Mouse (Mus musculus) hindbrain, embryonic 15.5 days (tissue): Measurements from ENCODE around the gene Gm44805. TPM values are rescaled to one million over a fixed set of nuclear protein-coding genes. Genes with fewer than 3 reads are reported as not detected.

Experiments
- ATAC-seq: fragments of 200-750 bp; cut with Nextera tagmentation; 2 replicates; pipeline ENCODE4 v1.8.0; 2017; ENCODE audit warnings: low read depth, moderate number of reproducible peaks, moderate TSS enrichment; ENCODE audit not compliant: low FRiP score
- H3K27ac ChIP-seq: fragments of 300-500 bp; sonication (generic); replicated peaks from 2 replicates; pipeline ENCODE4 v1.5.1; 2015; ENCODE audit warnings: mild to moderate bottlenecking, inconsistent platforms
- H3K27me3 ChIP-seq: fragments of 300-500 bp; sonication (generic); 2 replicates; pipeline ENCODE4 v1.6.1; 2015; ENCODE audit warnings: control low read depth, inconsistent platforms
- H3K36me3 ChIP-seq: fragments of 300-500 bp; sonication (generic); 2 replicates; pipeline ENCODE4 v1.6.1; 2015; ENCODE audit warnings: control low read depth, inconsistent platforms
- H3K4me1 ChIP-seq: fragments of 300-500 bp; sonication (generic); replicated peaks from 2 replicates; pipeline ENCODE4 v1.6.1; 2015; ENCODE audit warnings: control low read depth, inconsistent platforms
- H3K4me2 ChIP-seq: fragments of 300-500 bp; sonication (generic); 2 replicates; pipeline ENCODE4 v1.6.1; 2015; ENCODE audit warnings: moderate library complexity, mild to moderate bottlenecking, inconsistent platforms
- H3K4me3 ChIP-seq: fragments of 300-500 bp; sonication (generic); 2 replicates; pipeline ENCODE4 v1.5.1; 2015; ENCODE audit warnings: mild to moderate bottlenecking, inconsistent platforms
- H3K9ac ChIP-seq: fragments of 300-500 bp; sonication (generic); 2 replicates; pipeline ENCODE4 v1.6.1; 2015; ENCODE audit warnings: inconsistent platforms
- H3K9me3 ChIP-seq: fragments of 300-500 bp; sonication (generic); 2 replicates; pipeline ENCODE4 v1.6.1; 2016; ENCODE audit warnings: control low read depth, inconsistent platforms
- WGBS: fragments of 180-500 bp; shearing (Covaris S2); methylation state at CpG from one replicate; pipeline ENCODE4 v1.1.7; 2015; 5-methylcytosine and 5-hydroxymethylcytosine counted together
- polyA plus RNA-seq: library from polyadenylated mRNA; unstranded; fragments of >200 nt; fragmentation: Nextera tagmentation; extraction: Ambion mirVana; gene quantifications from 2 replicates; pipeline ENCODE4 v1.2.1, GENCODE M21; 2015

The Gm44805 gene
- polyA plus RNA-seq, 1 experiment from 2014 or later, result not detected

DNA sequence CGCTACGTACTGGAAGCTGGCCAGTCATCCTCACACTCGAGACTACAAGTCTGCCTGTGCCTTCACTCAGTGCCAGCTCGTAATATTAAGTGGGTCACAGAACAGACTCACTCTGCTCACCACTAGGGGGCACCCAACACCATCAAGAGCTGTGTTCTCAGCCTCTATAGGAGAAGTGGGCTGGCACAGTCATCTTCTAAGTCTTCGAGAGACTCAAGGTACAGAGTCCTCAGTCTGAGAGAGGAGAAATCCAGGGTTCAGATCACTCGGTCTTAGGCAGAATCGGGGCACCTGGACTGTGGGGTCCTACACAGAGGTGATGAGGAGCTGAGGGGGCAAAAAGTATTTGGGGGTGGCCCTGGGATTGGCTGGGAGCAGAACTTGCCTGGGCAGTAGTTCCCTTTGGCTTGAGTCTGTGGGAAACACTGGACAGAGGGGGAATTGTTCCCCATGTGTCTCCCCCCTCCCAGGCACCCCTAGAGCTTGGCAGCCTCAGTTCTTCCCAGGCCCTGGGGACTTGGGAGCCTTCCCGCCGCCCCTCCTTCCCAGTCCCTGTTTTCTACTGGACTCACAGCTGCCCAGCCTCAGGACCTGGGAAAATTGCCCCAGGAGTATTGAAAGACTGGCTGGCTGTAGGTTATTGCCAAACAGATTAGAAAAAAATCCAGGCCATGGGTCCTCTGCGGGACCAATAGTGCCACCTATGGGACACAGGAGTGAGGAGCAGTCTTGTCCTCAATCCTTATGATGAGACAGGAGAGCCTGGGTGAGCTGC is 12.1 kb downstream of the Gm44805 start:
- Histone ChIP-seq H3K27me3 (no peaks in the 10 kb centered on the region), H3K9ac (no peak overlapping the region), H3K4me1 (peaks cover 14% of the 10 kb centered on the region), H3K27ac (peak overlapping the region; percentile 80), H3K9me3 (no peaks in the 10 kb centered on the region), H3K4me3 (no peak overlapping the region), H3K4me2 (peak overlapping the region; percentile 26), H3K36me3 (no peaks in the 10 kb centered on the region)
- WGBS, result 11% methylated on average over 10 of the region's 10 CpGs
- ATAC-seq, result peak; percentile 69

DNA sequence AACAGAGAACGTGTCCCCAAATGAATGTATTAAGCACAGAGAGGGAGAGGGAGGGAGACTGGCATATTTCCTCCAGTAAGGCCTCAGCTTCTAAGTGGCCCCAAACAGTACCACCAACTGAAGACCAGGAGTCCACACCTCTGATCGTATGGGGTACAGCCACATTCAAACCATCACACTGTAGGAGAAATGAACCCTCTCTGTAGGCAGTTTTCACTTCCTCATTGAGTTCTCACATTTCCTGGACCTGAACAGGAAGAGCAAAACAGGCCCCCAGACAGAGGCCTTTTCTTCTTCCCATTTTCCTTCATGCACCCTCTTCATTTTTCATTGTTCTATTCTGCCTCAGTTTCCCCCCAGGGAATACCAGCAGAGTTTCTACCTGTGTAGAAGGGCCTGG is 13.8 kb downstream of the Gm44805 start:
- Histone ChIP-seq H3K27me3 (no peaks in the 10 kb centered on the region), H3K4me3 (no peak overlapping the region), H3K27ac (no peak overlapping the region; the same call in 1 of the 2 replicates), H3K9ac (no peak overlapping the region), H3K9me3 (no peaks in the 10 kb centered on the region), H3K4me2 (no peak overlapping the region), H3K36me3 (no peaks in the 10 kb centered on the region), H3K4me1 (peaks cover 29% of the 10 kb centered on the region)
- WGBS, result 82% methylated on average over 2 of the region's 2 CpGs
- ATAC-seq, result no peak

DNA sequence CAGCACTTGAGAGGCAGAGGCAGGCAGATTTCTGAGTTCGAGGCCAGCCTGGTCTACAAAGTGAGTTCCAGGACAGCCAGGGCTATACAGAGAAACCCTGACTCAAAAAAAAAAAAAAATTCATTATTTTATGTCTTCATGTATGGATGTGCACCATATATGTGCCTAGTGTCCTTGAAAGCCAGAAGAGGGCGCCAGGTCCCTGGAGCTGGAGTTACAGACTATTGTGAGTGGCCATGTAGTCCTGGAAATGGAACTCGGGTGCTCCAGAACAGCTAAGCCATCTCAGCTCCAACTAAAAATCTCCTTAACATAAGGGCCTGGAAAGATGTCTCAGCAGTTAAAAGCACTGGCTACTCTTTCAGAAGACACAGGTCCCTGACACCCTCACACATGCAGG is 14.5 kb downstream of the Gm44805 start:
- no peaks in the 10 kb centered on the region for H3K27me3 ChIP-seq
- ATAC-seq, result no peak
- H3K4me1 ChIP-seq, result peaks cover 33% of the 10 kb centered on the region
- no peaks in the 10 kb centered on the region for H3K9me3 ChIP-seq
- H3K4me3 ChIP-seq, result no peak overlapping the region
- 67% methylated on average over 3 of the region's 3 CpGs for WGBS
- no peaks in the 10 kb centered on the region for H3K36me3 ChIP-seq
- no peak overlapping the region for H3K27ac ChIP-seq
- H3K4me2 ChIP-seq, result no peak overlapping the region
- H3K9ac ChIP-seq, result no peak overlapping the region

DNA sequence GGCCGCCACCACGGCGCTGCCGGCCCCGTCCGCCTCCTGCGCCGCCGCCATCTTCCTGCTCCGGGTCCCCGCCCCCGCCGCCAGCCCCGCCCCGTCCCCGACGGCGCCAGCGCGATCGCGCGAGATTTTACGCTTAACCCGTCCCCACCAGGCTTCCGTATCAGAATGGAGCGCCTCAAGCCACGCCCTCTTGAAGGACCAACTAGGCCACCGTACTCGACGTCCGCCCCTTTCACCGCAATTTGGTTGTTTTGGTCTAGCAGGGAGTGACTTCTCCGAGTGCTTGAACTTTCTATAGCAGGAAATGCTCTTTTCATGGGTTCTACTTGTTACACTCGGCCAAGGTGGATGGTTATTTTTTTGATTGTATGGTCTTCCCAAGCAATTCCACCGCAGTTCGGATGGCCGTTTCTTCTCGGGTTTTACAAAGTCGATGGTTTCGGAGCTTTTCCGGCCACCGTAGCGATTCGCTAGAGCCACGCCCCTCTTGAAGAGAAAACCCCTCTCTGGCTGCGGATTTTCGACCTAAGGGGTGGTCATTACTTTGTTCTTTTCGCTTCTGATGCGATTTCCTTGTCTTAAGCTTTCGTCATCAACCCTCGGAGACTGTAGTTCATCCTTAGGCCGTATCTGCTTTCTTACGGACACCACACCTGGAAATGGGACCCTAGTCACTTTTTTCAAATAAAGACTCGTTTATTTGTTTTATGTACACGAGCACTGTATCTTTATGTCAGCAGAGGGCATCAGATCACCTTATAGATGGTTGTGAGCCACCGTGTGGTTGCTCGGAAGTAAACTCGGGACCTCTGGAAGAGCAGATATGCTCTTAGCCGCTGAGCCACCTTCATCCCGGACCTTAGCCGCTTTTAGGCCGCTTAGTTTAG is 16.0 kb downstream of the Gm44805 start, which contains the start of gene Clptm1:
Gene Clptm1 (minus strand): TSS at position 79 of the 887 bp plus-strand sequence.
- WGBS, result under 1% methylated on average over 63 of the region's 63 CpGs
- peak; percentile 85 for ATAC-seq
- Histone ChIP-seq H3K9me3 (no peaks in the 10 kb centered on the region), H3K27ac (peak within 1 kb of the TSS; percentile 91), H3K4me1 (peaks cover 33% of the 10 kb centered on the region), H3K4me2 (peak within 1 kb of the TSS; percentile 85), H3K9ac (peak within 1 kb of the TSS; percentile 94), H3K4me3 (peak within 1 kb of the TSS; percentile 80), H3K27me3 (no peaks in the 10 kb centered on the region), H3K36me3 (no peaks in the 10 kb centered on the region)

DNA sequence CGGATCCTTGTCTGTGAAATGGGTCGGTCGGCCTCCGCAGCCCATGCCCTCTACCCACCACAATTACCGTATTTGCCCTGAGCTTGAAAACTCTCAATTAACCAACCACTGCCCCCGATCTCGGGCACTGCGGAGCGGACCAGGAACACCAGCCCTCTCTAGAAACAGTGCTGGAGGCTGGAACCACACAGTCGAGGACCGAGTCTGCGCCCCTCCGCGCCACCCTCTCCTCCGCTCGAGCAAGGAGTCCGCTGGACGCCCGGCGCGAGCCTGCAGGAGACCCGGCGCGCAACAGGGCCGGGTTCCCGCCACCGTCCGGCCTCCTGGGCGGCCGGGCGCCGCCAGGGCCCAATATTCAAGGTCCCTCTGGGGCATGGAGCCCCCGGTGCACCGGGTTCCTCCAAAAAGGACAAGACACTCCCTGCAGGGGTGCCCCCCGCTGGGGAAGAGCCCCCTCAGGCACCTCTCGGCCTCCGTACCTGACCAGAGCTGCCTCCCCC is 16.7 kb downstream of the Gm44805 start:
- peak overlapping the region; percentile 94 for H3K9ac ChIP-seq
- H3K27me3 ChIP-seq, result no peaks in the 10 kb centered on the region
- H3K9me3 ChIP-seq, result no peaks in the 10 kb centered on the region
- H3K4me1 ChIP-seq, result peaks cover 33% of the 10 kb centered on the region
- WGBS, result 0% methylated on average over 36 of the region's 37 CpGs
- H3K27ac ChIP-seq, result peak overlapping the region; percentile 77
- peak overlapping the region; percentile 85 for H3K4me2 ChIP-seq
- H3K36me3 ChIP-seq, result no peaks in the 10 kb centered on the region
- peak overlapping the region; percentile 80 for H3K4me3 ChIP-seq
- ATAC-seq, result peak; percentile 53

DNA sequence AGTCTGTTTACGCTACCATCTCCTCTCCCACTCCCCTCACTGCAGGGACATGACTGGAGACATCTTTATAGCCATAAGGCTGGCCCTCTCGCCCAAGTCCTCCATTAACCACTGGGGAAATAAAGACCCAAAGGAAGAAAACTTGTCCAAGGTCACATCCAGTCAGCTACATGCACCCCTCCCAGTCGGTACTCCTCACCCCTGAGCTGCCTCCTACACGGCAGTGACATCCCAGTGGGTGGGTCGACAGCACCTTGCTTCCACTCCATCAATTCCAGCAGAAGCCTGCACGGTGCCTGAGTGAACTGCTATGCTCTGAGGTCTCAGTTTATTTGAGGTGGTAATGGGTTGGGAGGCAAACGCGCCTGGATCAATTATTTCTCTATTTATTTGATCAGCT is 17.3 kb downstream of the Gm44805 start:
- Histone ChIP-seq H3K4me1 (peaks cover 27% of the 10 kb centered on the region), H3K9ac (peak overlapping the region; percentile 94), H3K27me3 (no peaks in the 10 kb centered on the region), H3K4me2 (peak overlapping the region; percentile 85), H3K4me3 (peak overlapping the region; percentile 80), H3K27ac (no peak overlapping the region), H3K36me3 (no peaks in the 10 kb centered on the region), H3K9me3 (no peaks in the 10 kb centered on the region)
- no peak for ATAC-seq
- 21% methylated on average over 8 of the region's 8 CpGs for WGBS

DNA sequence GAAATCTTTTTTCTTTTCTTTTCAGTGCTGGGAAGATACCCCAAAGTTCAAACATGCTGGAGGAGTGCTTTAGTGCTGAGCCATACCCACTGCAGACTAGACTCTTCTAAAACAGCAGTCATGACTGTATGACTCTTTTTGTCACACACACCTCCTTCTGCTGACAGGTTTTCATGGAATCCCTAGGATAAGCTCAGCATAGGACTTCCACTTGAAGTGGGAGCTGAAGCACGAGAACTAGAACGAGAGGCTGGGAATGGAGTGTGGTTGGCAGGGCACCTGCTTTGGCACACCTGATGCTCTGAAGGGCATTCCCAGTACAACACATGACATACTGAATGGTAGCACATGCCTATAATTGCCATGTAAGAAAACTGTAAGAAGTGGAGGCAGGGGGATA is 28.6 kb downstream of the Gm44805 start:
- H3K27me3 ChIP-seq, result no peaks in the 10 kb centered on the region
- H3K9me3 ChIP-seq, result no peaks in the 10 kb centered on the region
- peaks cover 48% of the 10 kb centered on the region for H3K36me3 ChIP-seq
- WGBS, result 94% methylated on average over 2 of the region's 2 CpGs
- H3K9ac ChIP-seq, result no peak overlapping the region
- ATAC-seq, result no peak
- no peaks in the 10 kb centered on the region for H3K4me1 ChIP-seq
- no peak overlapping the region for H3K4me2 ChIP-seq
- no peak overlapping the region for H3K4me3 ChIP-seq
- H3K27ac ChIP-seq, result no peak overlapping the region

DNA sequence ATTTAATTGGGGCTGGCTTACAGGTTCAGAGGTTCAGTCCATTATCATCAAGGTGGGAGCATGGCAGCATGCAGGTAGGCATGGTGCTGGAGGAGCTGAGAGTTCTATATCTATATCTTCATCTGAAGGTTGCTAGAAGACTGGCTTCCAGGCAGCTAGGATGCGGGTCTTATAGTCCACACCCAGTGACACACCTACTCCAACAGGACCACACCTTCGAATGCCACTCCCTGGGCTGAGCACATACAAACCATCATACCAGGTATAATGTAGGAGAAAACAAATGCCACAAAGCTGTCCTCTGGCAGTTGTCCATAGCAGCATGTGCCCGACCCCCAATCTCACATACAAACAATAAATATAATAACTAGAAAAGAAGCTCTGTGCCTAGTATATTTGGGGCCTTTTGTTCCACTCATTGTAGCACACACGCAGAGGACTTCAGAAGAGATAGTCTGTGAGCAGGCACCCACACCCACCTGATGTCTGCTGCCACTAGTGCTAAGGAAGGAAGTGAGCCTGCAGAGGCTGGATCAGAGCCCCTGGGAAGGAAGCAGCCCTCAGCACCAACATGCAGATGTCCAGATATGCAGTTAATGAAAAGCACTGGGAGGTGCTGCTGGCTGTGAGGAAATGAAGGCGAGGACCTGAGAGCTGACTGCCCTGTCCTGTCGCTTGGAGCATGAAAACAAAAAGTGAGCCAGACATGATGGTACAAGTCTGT is 30.0 kb downstream of the Gm44805 start:
- H3K4me2 ChIP-seq, result no peak overlapping the region
- no peak overlapping the region for H3K27ac ChIP-seq
- H3K27me3 ChIP-seq, result no peaks in the 10 kb centered on the region
- WGBS, result 91% methylated on average over 6 of the region's 6 CpGs
- H3K36me3 ChIP-seq, result peaks cover 55% of the 10 kb centered on the region
- no peak for ATAC-seq
- H3K9me3 ChIP-seq, result no peaks in the 10 kb centered on the region
- H3K4me1 ChIP-seq, result no peaks in the 10 kb centered on the region
- no peak overlapping the region for H3K9ac ChIP-seq
- no peak overlapping the region for H3K4me3 ChIP-seq

DNA sequence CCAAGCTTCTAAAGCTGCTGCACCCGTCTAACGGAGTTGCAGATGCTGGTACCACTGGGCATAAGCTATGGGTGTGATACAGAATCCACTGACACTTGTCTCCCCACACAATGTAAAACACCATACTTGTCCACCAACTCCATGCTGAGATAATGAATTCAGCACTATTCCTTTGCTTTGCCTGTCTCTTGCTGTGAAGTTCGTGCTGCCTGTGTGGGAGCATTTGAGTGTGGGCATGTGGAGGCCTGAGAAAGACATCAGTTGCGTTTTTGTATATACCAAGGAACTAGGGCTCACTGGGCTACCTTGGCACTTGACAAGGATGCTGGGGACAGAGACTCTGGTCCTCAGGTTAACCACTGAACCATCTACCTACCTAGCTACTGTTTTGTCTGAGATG is 40.0 kb downstream of the Gm44805 start:
- 94% methylated on average over 4 of the region's 4 CpGs for WGBS
- no peak overlapping the region for H3K9ac ChIP-seq
- H3K36me3 ChIP-seq, result peaks cover 90% of the 10 kb centered on the region
- no peaks in the 10 kb centered on the region for H3K4me1 ChIP-seq
- no peaks in the 10 kb centered on the region for H3K9me3 ChIP-seq
- H3K27me3 ChIP-seq, result no peaks in the 10 kb centered on the region
- H3K4me3 ChIP-seq, result no peak overlapping the region
- H3K27ac ChIP-seq, result no peak overlapping the region
- no peak for ATAC-seq
- H3K4me2 ChIP-seq, result no peak overlapping the region

DNA sequence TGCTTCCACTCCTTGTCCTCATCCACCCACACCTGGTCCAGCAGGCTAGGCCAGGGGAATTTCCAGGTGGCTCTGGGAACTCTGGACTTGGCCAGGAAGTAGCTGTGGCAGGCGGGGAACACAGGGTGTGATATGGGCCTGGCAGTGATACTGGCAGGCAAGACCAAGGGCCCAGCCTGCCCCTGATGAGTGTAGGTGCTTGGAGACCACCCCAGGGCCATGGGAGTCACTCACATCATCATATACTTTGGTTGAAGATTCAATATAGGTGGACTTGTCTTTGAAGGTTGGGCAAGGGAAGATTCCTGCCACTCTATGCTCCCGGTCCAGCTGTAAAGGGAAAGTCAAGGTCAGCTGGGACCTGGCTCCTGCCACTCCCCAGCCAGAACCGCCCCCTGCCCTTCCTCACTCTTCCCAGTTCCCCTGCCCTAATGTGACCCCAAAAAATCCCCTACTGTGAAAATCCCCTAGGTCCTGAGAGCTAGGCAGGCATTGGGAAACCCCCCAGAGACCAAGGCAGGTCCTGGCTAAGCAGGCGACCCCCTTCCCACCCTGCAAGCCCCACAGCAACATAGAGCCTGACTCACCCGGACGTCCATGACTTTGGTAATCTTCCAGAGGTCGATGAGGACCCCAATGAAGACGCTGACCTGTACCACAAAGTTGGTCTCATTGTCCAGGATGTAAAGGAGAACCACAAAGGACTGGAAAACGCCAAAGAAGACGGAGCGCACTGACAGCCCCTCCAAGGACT is 46.0 kb downstream of the Gm44805 start:
- no peaks in the 10 kb centered on the region for H3K9me3 ChIP-seq
- H3K4me3 ChIP-seq, result no peak overlapping the region
- 92% methylated on average over 11 of the region's 11 CpGs for WGBS
- no peaks in the 10 kb centered on the region for H3K4me1 ChIP-seq
- H3K27me3 ChIP-seq, result no peaks in the 10 kb centered on the region
- peaks cover 72% of the 10 kb centered on the region for H3K36me3 ChIP-seq
- H3K27ac ChIP-seq, result no peak overlapping the region
- no peak overlapping the region for H3K9ac ChIP-seq
- ATAC-seq, result no peak
- no peak overlapping the region for H3K4me2 ChIP-seq

DNA sequence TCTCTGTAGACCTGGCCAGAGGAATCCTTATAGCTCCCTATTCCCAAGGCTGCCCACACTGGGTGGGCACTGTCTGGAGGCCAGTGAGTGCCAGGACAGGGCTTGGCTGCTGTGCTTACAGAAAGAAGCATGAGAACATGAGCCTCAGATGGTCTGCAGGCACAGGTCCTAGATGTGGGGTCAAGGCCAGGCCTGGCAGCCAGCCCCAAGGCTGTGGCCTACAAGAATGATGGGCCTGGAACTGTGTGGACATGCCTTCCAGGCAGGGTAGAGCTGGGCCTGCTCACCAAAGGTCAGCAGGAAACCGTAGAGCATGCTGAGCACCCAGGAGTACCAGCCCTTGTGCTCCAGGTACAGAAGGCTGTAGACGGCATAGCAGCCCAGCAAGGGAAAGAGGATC is 46.6 kb downstream of the Gm44805 start:
- H3K4me3 ChIP-seq, result no peak overlapping the region
- ATAC-seq, result no peak
- H3K36me3 ChIP-seq, result peaks cover 67% of the 10 kb centered on the region
- no peak overlapping the region for H3K4me2 ChIP-seq
- H3K9me3 ChIP-seq, result no peaks in the 10 kb centered on the region
- peaks cover 3% of the 10 kb centered on the region; the same call in 1 of the 2 replicates for H3K4me1 ChIP-seq
- H3K9ac ChIP-seq, result no peak overlapping the region
- no peak overlapping the region for H3K27ac ChIP-seq
- WGBS, result 96% methylated on average over 2 of the region's 2 CpGs
- no peaks in the 10 kb centered on the region for H3K27me3 ChIP-seq
